Mouse (Mus musculus): Measurements from ENCODE around the gene Crispld2. TPM values are rescaled to one million over a fixed set of nuclear protein-coding genes. Genes with fewer than 3 reads are reported as not detected.

Gene Crispld2
- polyA plus RNA-seq, 2 experiments: 3.9 to 7.5 TPM

DNA sequence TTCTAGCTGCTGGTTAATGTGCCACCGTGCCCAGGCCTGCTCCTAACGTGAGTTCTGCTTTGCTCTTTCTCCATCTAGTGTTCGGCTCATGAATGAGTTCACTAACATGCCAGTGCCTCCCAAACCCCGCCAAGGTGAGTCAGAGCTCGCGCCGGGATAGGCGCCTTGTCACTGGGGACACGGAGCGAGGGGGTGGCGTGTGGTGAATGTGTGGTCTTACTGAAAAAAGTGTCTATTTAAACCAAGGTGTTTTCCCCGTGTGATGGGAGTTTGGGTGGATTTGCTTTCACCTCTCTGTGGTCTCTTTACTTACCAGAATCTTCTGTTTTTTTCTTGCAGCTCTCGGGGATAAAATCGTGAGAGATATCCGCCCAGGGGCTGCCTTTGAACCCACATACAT lies 43.9 kb upstream of the Crispld2 start:
- no peaks in the 10 kb centered on the region for H3K4me1 ChIP-seq (ENCODE audit: control insufficient read depth, insufficient read depth, low read length)
- H3K36me3 ChIP-seq (ENCODE audit: control insufficient read depth, insufficient read depth, low read length): peaks cover 80% of the 10 kb centered on the region
- no peaks in the 10 kb centered on the region for H3K9me3 ChIP-seq (ENCODE audit: control insufficient read depth, low read length)
- ATAC-seq (ENCODE audit: low FRiP score, low read depth): no peak
- H3K4me2 ChIP-seq (replicated peaks; ENCODE audit: low read depth, low read length, severe bottlenecking): no peak overlapping the region
- H3K4me3 ChIP-seq (replicated peaks; ENCODE audit: low read length): no peak overlapping the region
- no peak for TF ChIP-seq POLR2A (IDR thresholded peaks at IDR 0.05; ENCODE audit: borderline replicate concordance, extremely low read depth, insufficient read depth, insufficient read length)
- DNase-seq (ENCODE audit: low spot score): no peak
- H3K27me3 ChIP-seq (ENCODE audit: control insufficient read depth, insufficient read depth, low read length): no peaks in the 10 kb centered on the region
- H3K9ac ChIP-seq (ENCODE audit: low read depth, low read length, severe bottlenecking): no peak overlapping the region
- WGBS: 86% methylated on average over 15 of the region's 15 CpGs
- H3K27ac ChIP-seq (replicated peaks; ENCODE audit: low read depth, low read length): no peak overlapping the region

- DNase-seq (ENCODE audit: low spot score) (no peak), ATAC-seq (ENCODE audit: low FRiP score, low read depth) (no peak)
- Histone ChIP-seq H3K4me3 (replicated peaks; ENCODE audit: low read length) (no peak overlapping the region), H3K27me3 (ENCODE audit: control insufficient read depth, insufficient read depth, low read length) (no peaks in the 10 kb centered on the region), H3K4me1 (ENCODE audit: control insufficient read depth, insufficient read depth, low read length) (peaks cover 6% of the 10 kb centered on the region; the same call in 1 of the 2 replicates), H3K27ac (replicated peaks; ENCODE audit: low read depth, low read length) (no peak overlapping the region), H3K36me3 (ENCODE audit: control insufficient read depth, insufficient read depth, low read length) (peaks cover 93% of the 10 kb centered on the region), H3K4me2 (replicated peaks; ENCODE audit: low read depth, low read length, severe bottlenecking) (no peak overlapping the region), H3K9ac (ENCODE audit: low read depth, low read length, severe bottlenecking) (no peak overlapping the region), H3K9me3 (ENCODE audit: control insufficient read depth, low read length) (no peaks in the 10 kb centered on the region)
- TF ChIP-seq POLR2A (IDR thresholded peaks at IDR 0.05; ENCODE audit: borderline replicate concordance, extremely low read depth, insufficient read depth, insufficient read length): no peak
- WGBS: 54% methylated on average over 7 of the region's 7 CpGs
These were observed 40.0 kb upstream of the Crispld2 start for GRCm38 (mm10) chr8:119952282-119952681.

GRCm38 (mm10) chr8:119952747-119953146 lies 39.5 kb upstream of the Crispld2 start:
- DNase-seq (ENCODE audit: low spot score) (no peak), ATAC-seq (ENCODE audit: low FRiP score, low read depth) (no peak)
- H3K4me1 ChIP-seq (ENCODE audit: control insufficient read depth, insufficient read depth, low read length): peaks cover 6% of the 10 kb centered on the region; the same call in 1 of the 2 replicates
- H3K27ac ChIP-seq (replicated peaks; ENCODE audit: low read depth, low read length): no peak overlapping the region
- H3K27me3 ChIP-seq (ENCODE audit: control insufficient read depth, insufficient read depth, low read length): no peaks in the 10 kb centered on the region
- no peak overlapping the region for H3K9ac ChIP-seq (ENCODE audit: low read depth, low read length, severe bottlenecking)
- H3K4me3 ChIP-seq (replicated peaks; ENCODE audit: low read length): no peak overlapping the region
- TF ChIP-seq POLR2A (IDR thresholded peaks at IDR 0.05; ENCODE audit: borderline replicate concordance, extremely low read depth, insufficient read depth, insufficient read length): no peak
- no peak overlapping the region for H3K4me2 ChIP-seq (replicated peaks; ENCODE audit: low read depth, low read length, severe bottlenecking)
- H3K9me3 ChIP-seq (ENCODE audit: control insufficient read depth, low read length): no peaks in the 10 kb centered on the region
- peaks cover 93% of the 10 kb centered on the region for H3K36me3 ChIP-seq (ENCODE audit: control insufficient read depth, insufficient read depth, low read length)
- 47% methylated on average over 5 of the region's 5 CpGs for WGBS

GRCm38 (mm10) chr8:119955333-119955732 lies 36.9 kb upstream of the Crispld2 start:
- no peak for ATAC-seq (ENCODE audit: low FRiP score, low read depth)
- H3K9me3 ChIP-seq (ENCODE audit: control insufficient read depth, low read length): no peaks in the 10 kb centered on the region
- peaks cover 10% of the 10 kb centered on the region; the same call in 1 of the 2 replicates for H3K4me1 ChIP-seq (ENCODE audit: control insufficient read depth, insufficient read depth, low read length)
- H3K4me3 ChIP-seq (replicated peaks; ENCODE audit: low read length): no peak overlapping the region
- 90% methylated on average over 8 of the region's 8 CpGs for WGBS
- H3K27ac ChIP-seq (replicated peaks; ENCODE audit: low read depth, low read length): no peak overlapping the region; the same call in 1 of the 2 replicates
- H3K4me2 ChIP-seq (replicated peaks; ENCODE audit: low read depth, low read length, severe bottlenecking): no peak overlapping the region
- no peak overlapping the region for H3K9ac ChIP-seq (ENCODE audit: low read depth, low read length, severe bottlenecking)
- TF ChIP-seq POLR2A (IDR thresholded peaks at IDR 0.05; ENCODE audit: borderline replicate concordance, extremely low read depth, insufficient read depth, insufficient read length): no peak
- DNase-seq (ENCODE audit: low spot score): no peak
- H3K36me3 ChIP-seq (ENCODE audit: control insufficient read depth, insufficient read depth, low read length): peaks cover 79% of the 10 kb centered on the region
- no peaks in the 10 kb centered on the region for H3K27me3 ChIP-seq (ENCODE audit: control insufficient read depth, insufficient read depth, low read length)

DNA sequence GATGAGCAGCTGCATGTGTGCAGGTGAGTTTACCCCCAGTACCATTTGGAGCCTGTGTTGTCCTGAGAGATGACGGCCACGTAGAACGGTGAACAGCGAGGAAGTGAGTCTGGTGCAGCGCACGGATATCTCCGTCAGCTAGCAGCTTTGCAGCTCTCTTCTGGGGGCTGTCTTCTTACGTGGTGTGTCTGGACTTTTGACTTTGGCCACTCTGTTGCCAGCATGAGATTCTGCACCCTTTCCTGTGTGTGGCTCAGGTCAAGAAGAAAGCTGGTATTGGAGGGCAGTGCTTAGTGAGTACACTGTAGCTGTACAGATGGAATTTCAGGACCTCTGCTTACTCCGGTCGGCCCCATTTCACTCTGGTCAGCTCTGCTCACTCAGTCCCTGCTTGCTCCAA lies 34.2 kb upstream of the Crispld2 start:
- no peak for ATAC-seq (ENCODE audit: low FRiP score, low read depth)
- Histone ChIP-seq H3K36me3 (ENCODE audit: control insufficient read depth, insufficient read depth, low read length) (peaks cover 52% of the 10 kb centered on the region), H3K27me3 (ENCODE audit: control insufficient read depth, insufficient read depth, low read length) (no peaks in the 10 kb centered on the region), H3K9me3 (ENCODE audit: control insufficient read depth, low read length) (no peaks in the 10 kb centered on the region), H3K4me3 (replicated peaks; ENCODE audit: low read length) (no peak overlapping the region), H3K4me2 (replicated peaks; ENCODE audit: low read depth, low read length, severe bottlenecking) (no peak overlapping the region), H3K27ac (replicated peaks; ENCODE audit: low read depth, low read length) (no peak overlapping the region), H3K4me1 (ENCODE audit: control insufficient read depth, insufficient read depth, low read length) (peaks cover 14% of the 10 kb centered on the region; the same call in 1 of the 2 replicates), H3K9ac (ENCODE audit: low read depth, low read length, severe bottlenecking) (no peak overlapping the region)
- TF ChIP-seq POLR2A (IDR thresholded peaks at IDR 0.05; ENCODE audit: borderline replicate concordance, extremely low read depth, insufficient read depth, insufficient read length): no peak
- 91% methylated on average over 10 of the region's 10 CpGs for WGBS
- no peak for DNase-seq (ENCODE audit: low spot score)
